Mouse (Mus musculus) hindbrain, embryonic 14.5 days (tissue): ENCODE measurements around the gene Etv3. TPM values are rescaled to one million over a fixed set of nuclear protein-coding genes. Genes with fewer than 3 reads are reported as not detected.
A peak's percentile ranks its signal among the peaks of the same experiment; 100 is the strongest.

Experiments used
- ATAC-seq: fragments of 200-750 bp; cut with Nextera tagmentation; 2 replicates; pipeline ENCODE4 v1.8.0; 2017; ENCODE audit warnings: moderate number of reproducible peaks, mild to moderate bottlenecking, moderate TSS enrichment, moderate library complexity; ENCODE audit not compliant: low FRiP score
- DNase-seq: peaks from one replicate; pipeline ENCODE4 v3.0.0-alpha.2; 2015; ENCODE audit warnings: low spot score
- H3K27ac ChIP-seq: fragments of 300-500 bp; sonication (generic); 2 replicates; pipeline ENCODE4 v1.5.1; 2014; ENCODE audit warnings: mild to moderate bottlenecking, moderate library complexity
- H3K27me3 ChIP-seq: fragments of 300-500 bp; sonication (generic); 2 replicates; pipeline ENCODE4 v1.6.1; 2014; ENCODE audit warnings: mild to moderate bottlenecking, low read length, mixed read lengths; ENCODE audit not compliant: control insufficient read depth, insufficient read depth
- H3K36me3 ChIP-seq: fragments of 300-500 bp; sonication (generic); replicated peaks from 2 replicates; pipeline ENCODE4 v1.6.1; 2014; ENCODE audit not compliant: control insufficient read depth, insufficient read depth
- H3K4me1 ChIP-seq: fragments of 300-500 bp; sonication (generic); replicated peaks from 2 replicates; pipeline ENCODE4 v1.6.1; 2014; ENCODE audit warnings: antibody characterized with exemption, low read length, mixed read lengths; ENCODE audit not compliant: control insufficient read depth, insufficient read depth
- H3K4me2 ChIP-seq: fragments of 300-500 bp; sonication (generic); replicated peaks from 2 replicates; pipeline ENCODE4 v1.6.1; 2014; ENCODE audit warnings: mild to moderate bottlenecking, moderate library complexity
- H3K4me3 ChIP-seq: fragments of 300-500 bp; sonication (generic); replicated peaks from 2 replicates; pipeline ENCODE4 v1.5.1; 2014; ENCODE audit warnings: mild to moderate bottlenecking, low read length
- H3K9ac ChIP-seq: fragments of 300-500 bp; sonication (generic); 2 replicates; pipeline ENCODE4 v1.6.1; 2014
- H3K9me3 ChIP-seq: fragments of 300-500 bp; sonication (generic); 2 replicates; pipeline ENCODE4 v1.6.1; 2016; ENCODE audit warnings: low read length; ENCODE audit not compliant: control insufficient read depth
- WGBS: fragments of 180-500 bp; shearing (Covaris S2); extraction: QIAGEN DNeasy Blood & Tissue Kit; methylation state at CpG from one replicate; pipeline ENCODE4 v1.1.7; 2014; 5-methylcytosine and 5-hydroxymethylcytosine counted together
- polyA plus RNA-seq: library from polyadenylated mRNA; unstranded; fragments of >200 nt; fragmentation: Nextera tagmentation; extraction: Ambion mirVana; gene quantifications from 2 replicates; pipeline ENCODE4 v1.2.1, GENCODE M21; 2014

Gene Etv3
- polyA plus RNA-seq, 1 experiment from 2014 or later: 7.1 TPM

DNA sequence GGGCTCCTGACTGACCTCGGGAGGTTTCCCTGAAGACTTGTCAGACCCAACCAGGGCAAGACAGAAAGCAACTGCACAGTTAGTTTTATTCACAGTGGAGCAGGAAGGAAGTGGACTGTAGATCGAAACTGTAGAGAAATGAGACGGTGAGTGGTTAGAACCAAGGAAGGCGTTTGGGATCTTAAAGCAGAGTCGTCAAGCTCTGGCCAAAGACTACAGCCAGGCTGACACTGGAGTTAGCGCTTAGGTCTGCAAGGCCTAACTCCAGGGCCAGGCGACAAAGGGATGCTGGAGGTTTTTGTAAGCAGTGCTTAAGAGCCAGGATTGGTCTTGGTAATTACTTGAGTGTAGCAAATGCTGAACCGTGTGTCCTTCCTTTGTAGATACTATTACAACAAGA is 3.6 kb downstream of the Etv3 start:
- H3K4me3 ChIP-seq: no peak overlapping the region
- H3K36me3 ChIP-seq: peaks cover 66% of the 10 kb centered on the region
- H3K27me3 ChIP-seq: no peaks in the 10 kb centered on the region
- H3K4me2 ChIP-seq: no peak overlapping the region
- 94% methylated on average over 8 of the region's 8 CpGs for WGBS
- H3K4me1 ChIP-seq: peaks cover 17% of the 10 kb centered on the region
- ATAC-seq: no peak
- no peaks in the 10 kb centered on the region for H3K9me3 ChIP-seq
- no peak for DNase-seq
- no peak overlapping the region for H3K27ac ChIP-seq
- H3K9ac ChIP-seq: no peak overlapping the region

DNA sequence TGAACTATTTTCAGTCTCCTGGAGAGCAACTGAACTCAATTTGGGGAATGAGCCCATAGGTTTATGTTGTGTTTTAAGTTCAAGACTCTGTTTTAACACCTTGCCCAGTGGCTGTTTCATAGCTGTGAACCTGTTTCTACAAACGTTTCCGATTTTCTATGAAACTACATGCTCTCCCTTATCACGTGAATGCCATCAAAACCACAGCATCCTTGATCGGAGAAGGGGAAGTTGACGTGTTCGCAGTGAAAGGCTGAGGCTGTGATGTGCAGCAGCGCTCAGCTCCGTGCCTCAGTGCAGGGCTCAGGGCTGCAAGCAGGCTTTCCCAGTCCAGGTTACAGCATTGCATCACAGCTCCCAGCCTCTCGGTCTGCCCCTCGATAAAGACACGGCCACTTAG is 4.4 kb downstream of the Etv3 start:
- H3K4me3 ChIP-seq: no peak overlapping the region
- H3K4me2 ChIP-seq: no peak overlapping the region
- H3K27ac ChIP-seq: no peak overlapping the region
- no peaks in the 10 kb centered on the region for H3K27me3 ChIP-seq
- WGBS: 98% methylated on average over 11 of the region's 11 CpGs
- peaks cover 73% of the 10 kb centered on the region for H3K36me3 ChIP-seq
- peaks cover 16% of the 10 kb centered on the region for H3K4me1 ChIP-seq
- ATAC-seq (no peak), DNase-seq (no peak)
- H3K9ac ChIP-seq: no peak overlapping the region
- H3K9me3 ChIP-seq: no peaks in the 10 kb centered on the region

- DNase-seq: no peak
These were observed 5.0 kb downstream of the Etv3 start for GRCm38 (mm10) chr3:87530234-87530633.

GRCm38 (mm10) chr3:87533667-87534378 is 8.6 kb downstream of the Etv3 start:
- Histone ChIP-seq H3K4me3 (no peak overlapping the region), H3K27me3 (no peaks in the 10 kb centered on the region), H3K4me1 (no peaks in the 10 kb centered on the region), H3K36me3 (peaks cover 100% of the 10 kb centered on the region), H3K4me2 (no peak overlapping the region), H3K9me3 (no peaks in the 10 kb centered on the region), H3K27ac (no peak overlapping the region), H3K9ac (no peak overlapping the region)
- WGBS: 94% methylated on average over 7 of the region's 7 CpGs
- ATAC-seq (no peak), DNase-seq (no peak)

More at GRCm38 (mm10) chr3:87530234-87530633, 5.0 kb downstream of the Etv3 start:
- Histone ChIP-seq H3K4me3 (no peak overlapping the region), H3K27ac (no peak overlapping the region), H3K9me3 (no peaks in the 10 kb centered on the region), H3K27me3 (no peaks in the 10 kb centered on the region), H3K9ac (no peak overlapping the region), H3K36me3 (peaks cover 80% of the 10 kb centered on the region), H3K4me1 (peaks cover 11% of the 10 kb centered on the region; the same call in 1 of the 2 replicates), H3K4me2 (no peak overlapping the region)
- no peak for ATAC-seq
- 94% methylated on average over 3 of the region's 3 CpGs for WGBS

DNA sequence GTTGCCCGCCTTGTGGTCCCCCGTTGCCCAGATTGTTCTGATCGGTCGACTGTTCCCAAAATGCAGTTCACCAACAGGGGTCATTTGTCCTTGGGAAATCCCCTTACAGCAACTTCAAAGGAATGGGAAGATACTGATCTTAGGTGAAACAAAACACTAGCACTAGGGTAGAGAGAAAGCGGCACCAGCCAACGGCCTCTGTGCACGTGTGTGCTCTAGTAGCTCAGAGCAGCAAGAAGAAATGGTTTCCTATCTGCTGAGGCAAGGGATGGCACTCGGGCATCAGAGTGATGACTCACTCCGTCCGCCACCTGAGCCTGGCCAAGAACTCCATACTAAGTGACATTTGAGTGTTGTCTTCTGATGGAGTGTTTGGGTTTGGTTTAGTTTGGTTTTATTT is 12.8 kb downstream of the Etv3 start:
- Histone ChIP-seq H3K27ac (no peak overlapping the region), H3K4me3 (no peak overlapping the region), H3K9me3 (no peaks in the 10 kb centered on the region), H3K27me3 (no peaks in the 10 kb centered on the region), H3K9ac (no peak overlapping the region), H3K36me3 (peaks cover 68% of the 10 kb centered on the region), H3K4me2 (no peak overlapping the region), H3K4me1 (peaks cover 6% of the 10 kb centered on the region; the same call in 1 of the 2 replicates)
- no peak for DNase-seq
- 93% methylated on average over 10 of the region's 10 CpGs for WGBS
- ATAC-seq: no peak

DNA sequence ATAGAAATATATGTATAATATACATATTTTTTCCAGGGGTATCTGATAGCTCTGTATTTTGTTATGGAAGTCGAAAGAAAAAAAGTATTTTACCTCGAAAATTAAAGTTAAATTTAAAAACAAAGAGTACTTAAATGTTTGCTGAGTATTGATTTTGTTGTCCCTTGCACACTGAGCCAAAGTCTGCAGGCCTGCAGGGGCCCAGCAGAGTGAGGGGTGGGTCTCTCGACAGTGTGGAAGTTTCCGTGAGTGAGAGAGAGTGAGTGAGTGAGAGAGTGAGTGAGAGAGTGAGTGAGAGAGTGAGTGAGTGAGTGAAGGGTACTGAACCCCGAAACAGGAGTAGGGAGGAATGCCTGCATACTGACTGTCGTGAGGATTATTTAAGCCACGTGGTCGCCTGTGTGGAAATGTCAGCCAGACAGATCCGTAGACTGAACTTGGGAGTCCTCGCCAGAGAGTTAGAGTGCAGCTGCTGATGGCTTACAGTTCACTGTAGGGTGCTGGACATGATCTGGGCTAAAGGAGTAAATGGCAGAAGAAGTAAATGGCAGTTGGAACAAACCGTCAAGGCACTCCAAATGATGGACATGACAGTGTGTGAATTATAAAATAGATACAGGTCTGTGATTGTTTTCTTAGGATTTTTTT is 14.9 kb downstream of the Etv3 start:
- Histone ChIP-seq H3K9me3 (no peaks in the 10 kb centered on the region), H3K4me2 (no peak overlapping the region), H3K4me3 (no peak overlapping the region), H3K36me3 (peaks cover 47% of the 10 kb centered on the region), H3K27me3 (no peaks in the 10 kb centered on the region), H3K9ac (no peak overlapping the region), H3K27ac (no peak overlapping the region), H3K4me1 (peaks cover 6% of the 10 kb centered on the region; the same call in 1 of the 2 replicates)
- 77% methylated on average over 11 of the region's 11 CpGs for WGBS
- ATAC-seq (no peak), DNase-seq (no peak)

GRCm38 (mm10) chr3:87540714-87541113 is 15.5 kb downstream of the Etv3 start:
- 22% methylated on average over 8 of the region's 8 CpGs for WGBS
- Histone ChIP-seq H3K27me3 (no peaks in the 10 kb centered on the region), H3K27ac (no peak overlapping the region), H3K4me1 (peaks cover 6% of the 10 kb centered on the region; the same call in 1 of the 2 replicates), H3K9me3 (no peaks in the 10 kb centered on the region), H3K36me3 (peaks cover 42% of the 10 kb centered on the region), H3K4me2 (no peak overlapping the region), H3K9ac (no peak overlapping the region), H3K4me3 (no peak overlapping the region)
- ATAC-seq (no peak), DNase-seq (no peak)

DNA sequence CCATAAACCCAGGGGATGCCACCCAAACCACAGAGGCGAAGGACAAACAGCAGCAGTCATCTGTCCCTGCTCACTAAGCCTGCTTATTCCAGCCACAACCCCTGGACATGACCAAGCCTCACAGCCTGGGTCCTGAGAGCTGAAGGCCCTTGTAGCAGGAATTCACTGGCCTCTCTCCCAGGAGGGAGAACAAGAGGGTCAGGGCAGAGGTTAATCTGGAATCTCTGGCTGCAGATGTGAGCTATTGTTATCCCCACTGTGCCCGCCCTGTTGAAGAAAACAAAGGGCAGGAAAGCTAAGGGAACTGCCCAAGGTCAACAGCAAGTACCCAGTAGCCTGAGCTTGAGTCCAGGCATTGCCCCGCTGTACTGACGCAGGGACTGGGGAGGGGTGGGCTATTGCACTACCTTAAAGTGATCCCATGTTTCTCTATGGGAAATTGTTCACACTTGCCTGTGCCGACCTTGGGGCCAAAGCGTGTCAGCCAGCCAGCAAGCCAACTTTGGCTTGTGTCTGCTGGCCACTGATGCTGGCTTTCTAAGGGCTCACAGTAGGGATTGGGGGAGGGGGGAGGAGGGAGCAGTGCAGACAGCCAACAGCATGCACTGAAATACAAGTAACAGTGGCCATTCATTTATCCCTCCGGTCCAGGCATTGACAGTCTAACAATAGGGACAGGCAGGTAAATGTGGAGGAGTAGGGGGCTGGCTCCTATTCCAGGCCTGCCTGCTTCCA is 17.4 kb downstream of the Etv3 start:
- H3K27ac ChIP-seq: peak overlapping the region; percentile 32; the same call in 1 of the 2 replicates
- ATAC-seq: no peak

GRCm38 (mm10) chr3:87545554-87545953 is 20.3 kb downstream of the Etv3 start:
- no peaks in the 10 kb centered on the region for H3K9me3 ChIP-seq
- H3K9ac ChIP-seq: no peak overlapping the region
- H3K4me2 ChIP-seq: no peak overlapping the region
- H3K36me3 ChIP-seq: peaks cover 5% of the 10 kb centered on the region; the same call in 1 of the 2 replicates
- DNase-seq: no peak
- H3K27ac ChIP-seq: no peak overlapping the region
- no peak for ATAC-seq
- no peaks in the 10 kb centered on the region for H3K27me3 ChIP-seq
- peaks cover 6% of the 10 kb centered on the region; the same call in 1 of the 2 replicates for H3K4me1 ChIP-seq
- no peak overlapping the region for H3K4me3 ChIP-seq
- 51% methylated on average over 3 of the region's 3 CpGs for WGBS

More for the DNA sequence above, 17.4 kb downstream of the Etv3 start:
- Histone ChIP-seq H3K9me3 (no peaks in the 10 kb centered on the region), H3K27me3 (no peaks in the 10 kb centered on the region), H3K4me2 (no peak overlapping the region), H3K4me1 (peaks cover 6% of the 10 kb centered on the region; the same call in 1 of the 2 replicates), H3K9ac (no peak overlapping the region), H3K4me3 (no peak overlapping the region), H3K36me3 (peaks cover 22% of the 10 kb centered on the region)
- WGBS: 23% methylated on average over 7 of the region's 7 CpGs
- no peak for DNase-seq
